Mouse (Mus musculus) stomach, postnatal 0 days (tissue): ENCODE measurements around the gene Camk2g. TPM values are rescaled to one million over a fixed set of nuclear protein-coding genes. Genes with fewer than 3 reads are reported as not detected.

Experiments
- ATAC-seq: fragments of 200-750 bp; cut with Nextera tagmentation; 2 replicates; pipeline ENCODE4 v1.8.0; 2017; ENCODE audit not compliant: low FRiP score, low TSS enrichment
- DNase-seq: peaks from one replicate; pipeline ENCODE4 v3.0.0-alpha.2; 2016; ENCODE audit warnings: low spot score
- H3K27ac ChIP-seq: fragments of 300-500 bp; sonication (generic); replicated peaks from 2 replicates; pipeline ENCODE4 v1.5.1; 2014; ENCODE audit warnings: mild to moderate bottlenecking, control low read depth
- H3K27me3 ChIP-seq: fragments of 300-500 bp; sonication (generic); 2 replicates; pipeline ENCODE4 v1.6.1; 2014; ENCODE audit warnings: low read length; ENCODE audit not compliant: control insufficient read depth, insufficient read depth
- H3K36me3 ChIP-seq: fragments of 300-500 bp; sonication (generic); 2 replicates; pipeline ENCODE4 v1.6.1; 2014; ENCODE audit warnings: low read length, mixed read lengths; ENCODE audit not compliant: control insufficient read depth, insufficient read depth
- H3K4me1 ChIP-seq: fragments of 300-500 bp; sonication (generic); replicated peaks from 2 replicates; pipeline ENCODE4 v1.6.1; 2014; ENCODE audit warnings: antibody characterized with exemption; ENCODE audit not compliant: control insufficient read depth, insufficient read depth
- H3K4me2 ChIP-seq: fragments of 300-500 bp; sonication (generic); replicated peaks from 2 replicates; pipeline ENCODE4 v1.6.1; 2014; ENCODE audit warnings: low read depth, mild to moderate bottlenecking, control low read depth, moderate library complexity
- H3K4me3 ChIP-seq: fragments of 300-500 bp; sonication (generic); 2 replicates; pipeline ENCODE4 v1.5.1; 2014; ENCODE audit warnings: low read depth, low read length, control low read depth
- H3K9ac ChIP-seq: fragments of 300-500 bp; sonication (generic); 2 replicates; pipeline ENCODE4 v1.6.1; 2014; ENCODE audit warnings: mild to moderate bottlenecking, low read length, control low read depth, mixed read lengths
- H3K9me3 ChIP-seq: fragments of 300-500 bp; sonication (generic); 2 replicates; pipeline ENCODE4 v1.6.1; 2016; ENCODE audit warnings: low read length; ENCODE audit not compliant: control insufficient read depth
- CTCF ChIP-seq: IDR thresholded peaks from 2 replicates; pipeline ENCODE4 v1.5.1; 2016; ENCODE audit warnings: antibody characterized with exemption, low read depth, mild to moderate bottlenecking, moderate library complexity
- EP300 ChIP-seq: optimal IDR thresholded peaks from 2 replicates; pipeline ENCODE3; 2016; ENCODE audit warnings: antibody characterized with exemption
- WGBS: fragments of 180-500 bp; shearing (Covaris S2); extraction: QIAGEN DNeasy Blood & Tissue Kit; methylation state at CpG from one replicate; pipeline ENCODE4 v1.1.7; 2014; 5-methylcytosine and 5-hydroxymethylcytosine counted together
- polyA plus RNA-seq: library from polyadenylated mRNA; unstranded; fragments of >200 nt; fragmentation: Nextera tagmentation; extraction: Ambion mirVana; gene quantifications from 2 replicates; pipeline ENCODE4 v1.2.1, GENCODE M21; 2015

Gene Camk2g
- polyA plus RNA-seq, 1 experiment from 2014 or later, result 38.6 TPM

- peak overlapping the region; percentile 83; the same call in 1 of the 2 replicates for H3K9ac ChIP-seq
- WGBS, result 70% methylated on average over 8 of the region's 8 CpGs
- no peaks in the 10 kb centered on the region for H3K4me1 ChIP-seq
- peak overlapping the region; percentile 95 for H3K4me2 ChIP-seq
- DNase-seq (no peak), ATAC-seq (no peak)
- no peaks in the 10 kb centered on the region for H3K9me3 ChIP-seq
- H3K27ac ChIP-seq, result no peak overlapping the region
- TF ChIP-seq EP300, result no peak
- TF ChIP-seq CTCF, result no peak
- H3K27me3 ChIP-seq, result no peaks in the 10 kb centered on the region
- peak overlapping the region; percentile 80 for H3K4me3 ChIP-seq
- peaks cover 7% of the 10 kb centered on the region for H3K36me3 ChIP-seq
Observed at GRCm38 (mm10) chr14:20792243-20792921, 1.5 kb downstream of the Camk2g start.

- WGBS, result 73% methylated on average over 16 of the region's 16 CpGs
- no peak for ATAC-seq
- H3K4me3 ChIP-seq, result no peak overlapping the region
- no peak overlapping the region for H3K4me2 ChIP-seq
- H3K27ac ChIP-seq, result no peak overlapping the region
- 0 out of 2 replicates have a peak, but pooled peaks cover under 1% of the 10 kb centered on the region for H3K4me1 ChIP-seq
- H3K27me3 ChIP-seq, result no peaks in the 10 kb centered on the region
- no peak for DNase-seq
- TF ChIP-seq CTCF (peak; percentile 61), EP300 (no peak)
- H3K9me3 ChIP-seq, result no peaks in the 10 kb centered on the region
- peaks cover 7% of the 10 kb centered on the region for H3K36me3 ChIP-seq
- H3K9ac ChIP-seq, result no peak overlapping the region
Observed at GRCm38 (mm10) chr14:20791511-20792242, 2.2 kb downstream of the Camk2g start.

DNA sequence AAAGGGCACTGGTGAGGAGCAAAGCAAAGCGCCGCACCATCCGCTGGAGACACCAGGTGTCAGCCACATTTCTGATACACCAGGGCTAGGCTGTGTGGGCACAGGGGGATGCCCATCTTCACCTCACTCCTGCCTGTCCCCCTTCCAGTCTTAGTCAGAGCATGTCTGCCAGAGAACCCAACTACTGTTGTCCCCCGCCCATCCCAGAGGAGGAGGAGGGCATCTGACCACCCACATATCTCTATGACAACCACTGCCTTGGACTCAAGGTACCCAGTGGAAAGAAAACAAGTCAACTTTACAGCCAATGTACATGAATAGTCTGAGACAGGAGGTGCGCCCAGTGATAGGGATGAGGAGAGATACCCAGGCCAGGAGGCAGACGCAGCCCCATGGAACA lies 2.9 kb downstream of the Camk2g start:
- Histone ChIP-seq H3K27ac (no peak overlapping the region), H3K4me3 (no peak overlapping the region), H3K4me2 (no peak overlapping the region), H3K36me3 (peaks cover 7% of the 10 kb centered on the region), H3K27me3 (no peaks in the 10 kb centered on the region), H3K9ac (no peak overlapping the region), H3K9me3 (no peaks in the 10 kb centered on the region), H3K4me1 (peaks cover 4% of the 10 kb centered on the region; the same call in 1 of the 2 replicates)
- WGBS, result 94% methylated on average over 6 of the region's 6 CpGs
- DNase-seq, result no peak
- no peak for TF ChIP-seq EP300
- TF ChIP-seq CTCF, result no peak
- ATAC-seq, result no peak

- DNase-seq (no peak), ATAC-seq (no peak)
- H3K9me3 ChIP-seq, result no peaks in the 10 kb centered on the region
- H3K4me2 ChIP-seq, result no peak overlapping the region
- H3K9ac ChIP-seq, result no peak overlapping the region
- no peak overlapping the region for H3K27ac ChIP-seq
- peaks cover 7% of the 10 kb centered on the region; the same call in 1 of the 2 replicates for H3K4me1 ChIP-seq
- peaks cover 8% of the 10 kb centered on the region for H3K36me3 ChIP-seq
- H3K27me3 ChIP-seq, result no peaks in the 10 kb centered on the region
- no peak for TF ChIP-seq EP300
- TF ChIP-seq CTCF, result no peak
- no peak overlapping the region for H3K4me3 ChIP-seq
- WGBS, result 90% methylated on average over 5 of the region's 5 CpGs
Observed at GRCm38 (mm10) chr14:20790445-20790844, 3.4 kb downstream of the Camk2g start.

- Histone ChIP-seq H3K36me3 (peaks cover 9% of the 10 kb centered on the region), H3K9ac (no peak overlapping the region), H3K4me2 (no peak overlapping the region), H3K4me3 (no peak overlapping the region), H3K27me3 (no peaks in the 10 kb centered on the region), H3K4me1 (peaks cover 9% of the 10 kb centered on the region; the same call in 1 of the 2 replicates), H3K27ac (no peak overlapping the region), H3K9me3 (no peaks in the 10 kb centered on the region)
- 90% methylated on average over 4 of the region's 4 CpGs for WGBS
- no peak for TF ChIP-seq EP300
- no peak for TF ChIP-seq CTCF
- no peak for ATAC-seq
- no peak for DNase-seq
Observed at GRCm38 (mm10) chr14:20789593-20789992, 4.3 kb downstream of the Camk2g start.

DNA sequence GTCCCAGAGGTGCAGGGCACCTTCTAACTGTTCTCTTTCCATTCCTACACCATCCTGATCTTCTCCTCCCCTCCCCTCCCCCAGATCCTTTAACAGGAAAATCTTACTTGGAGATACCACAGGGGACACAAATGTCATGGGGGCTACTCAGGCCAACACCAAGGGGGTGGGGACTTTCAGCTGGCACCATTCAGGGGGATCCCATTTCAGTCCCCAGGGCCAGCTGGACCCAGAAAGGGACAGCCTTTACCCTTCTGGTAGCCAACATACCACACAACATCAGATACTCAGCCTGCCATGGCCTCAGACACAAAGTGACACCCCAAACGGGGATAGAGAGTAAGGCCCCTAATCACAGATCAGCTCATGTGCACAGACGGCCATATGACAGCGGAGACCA lies 5.7 kb downstream of the Camk2g start:
- no peak for TF ChIP-seq CTCF
- TF ChIP-seq EP300, result no peak
- Histone ChIP-seq H3K36me3 (peaks cover 11% of the 10 kb centered on the region), H3K4me3 (no peak overlapping the region), H3K27me3 (no peaks in the 10 kb centered on the region), H3K4me2 (no peak overlapping the region), H3K9ac (no peak overlapping the region), H3K9me3 (no peaks in the 10 kb centered on the region), H3K4me1 (peaks cover 9% of the 10 kb centered on the region; the same call in 1 of the 2 replicates), H3K27ac (no peak overlapping the region)
- 74% methylated on average over 3 of the region's 3 CpGs for WGBS
- ATAC-seq (no peak), DNase-seq (no peak)
